ENCODE assay signal across 10 mouse cellular contexts in genomic region chr6:29528561-29529443, GRCm38 (mm10). TPM values are rescaled to one million over a fixed set of nuclear protein-coding genes. Genes with fewer than 3 reads are reported as not detected.
DNase-seq lines count a peak whose midpoint lies in the region; ATAC-seq lines count a peak whose summit lies in the region.
"Had no signal": no experiment of that assay in that cellular context is flagged by ENCODE, and none has a peak within 500 bp of the region (broad histone marks: within the 10 kb centered on the region; RNA-seq: fewer than 3 reads in every experiment).

No protein-coding gene starts in this region.

- H3K4me2 ChIP-seq in liver, embryonic 13.5 days: peak overlapping the region; percentile 72
- H3K4me2 ChIP-seq in stomach, embryonic 15.5 days: peak overlapping the region; percentile 94; the same call in 1 of the 2 replicates

- peak; percentile 9; the same call in 1 of the 2 replicates for ATAC-seq in liver, embryonic 13.5 days (ENCODE audit: low read depth)
- no peak for ATAC-seq in stomach, embryonic 15.5 days (ENCODE audit: insufficient read depth, low FRiP score, low read depth)

- H3K9ac ChIP-seq in liver, embryonic 13.5 days: peak overlapping the region; percentile 3; the same call in 1 of the 2 replicates
- H3K9ac ChIP-seq in stomach, embryonic 15.5 days: no peak overlapping the region

- H3K4me1 ChIP-seq in embryonic facial prominence, embryonic 10.5 days: peaks cover 37% of the 10 kb centered on the region
- peaks cover 22% of the 10 kb centered on the region for H3K4me1 ChIP-seq in liver, embryonic 13.5 days (replicated peaks)
- peaks cover 38% of the 10 kb centered on the region for H3K4me1 ChIP-seq in stomach, embryonic 15.5 days

- 29% methylated on average over 13 of the region's 13 CpGs for WGBS in embryonic facial prominence, embryonic 10.5 days
- WGBS in liver, embryonic 13.5 days (ENCODE audit: insufficient replicate concordance): 11% methylated on average over 13 of the region's 13 CpGs
- WGBS in stomach, embryonic 15.5 days: 20% methylated on average over 13 of the region's 13 CpGs

- H3K4me3 ChIP-seq in embryonic facial prominence, embryonic 10.5 days: peak overlapping the region; percentile 70
- H3K4me3 ChIP-seq in liver, embryonic 13.5 days (replicated peaks): peak overlapping the region; percentile 57
- peak overlapping the region; percentile 52 for H3K4me3 ChIP-seq in stomach, embryonic 15.5 days (replicated peaks)

- peak; percentile 34 to 55 for DNase-seq in lung, adult 18-20 months
- DNase-seq in lung, postnatal 10 days: no peak
- DNase-seq in embryonic facial prominence, embryonic 10.5 days (ENCODE audit: low spot score): no peak
- DNase-seq in liver, embryonic 13.5 days: no peak
- no peak for DNase-seq in thymus, adult 18-20 months
- DNase-seq in layer of hippocampus, postnatal 36 days: no peak
- no peak for DNase-seq in gastrocnemius, postnatal 14 days
- DNase-seq: left cerebral cortex, postnatal 4 days had no signal

- intact Hi-C loops in gastrocnemius, postnatal 14 days (cut with DNase I; ENCODE audit: low total_unique reads): no loop called here

- H3K9me3 ChIP-seq in embryonic facial prominence, embryonic 10.5 days: no peaks in the 10 kb centered on the region
- H3K9me3 ChIP-seq in liver, embryonic 13.5 days (replicated peaks): no peaks in the 10 kb centered on the region
- H3K9me3 ChIP-seq in stomach, embryonic 15.5 days: no peaks in the 10 kb centered on the region

- no peak overlapping the region for H3K27ac ChIP-seq in embryonic facial prominence, embryonic 10.5 days (replicated peaks)
- H3K27ac ChIP-seq in liver, embryonic 13.5 days: no peak overlapping the region
- peak overlapping the region; percentile 44; the same call in 1 of the 2 replicates for H3K27ac ChIP-seq in stomach, embryonic 15.5 days

- H3K27me3 ChIP-seq in embryonic facial prominence, embryonic 10.5 days (replicated peaks; ENCODE audit: low read depth, poor library complexity, severe bottlenecking): peaks cover 78% of the 10 kb centered on the region
- peaks cover 73% of the 10 kb centered on the region for H3K27me3 ChIP-seq in liver, embryonic 13.5 days
- peaks cover 19% of the 10 kb centered on the region for H3K27me3 ChIP-seq in stomach, embryonic 15.5 days (replicated peaks)

- no peaks in the 10 kb centered on the region for H3K36me3 ChIP-seq in embryonic facial prominence, embryonic 10.5 days (replicated peaks)
- no peaks in the 10 kb centered on the region for H3K36me3 ChIP-seq in liver, embryonic 13.5 days
- no peaks in the 10 kb centered on the region for H3K36me3 ChIP-seq in stomach, embryonic 15.5 days

RNA-seq across cellular contexts. Expression of gene Irf5, which starts 2.4 kb away (rescaled TPM):
- 2.3 and 2.7 TPM in 2 replicates for polyA plus RNA-seq in embryonic facial prominence, embryonic 10.5 days (2016; fragmentation: Nextera tagmentation; extraction: Ambion mirVana)
- polyA plus RNA-seq in liver, embryonic 13.5 days (2015; fragmentation: Nextera tagmentation; extraction: Ambion mirVana): 6.9 TPM in 2 replicates
- polyA plus RNA-seq in stomach, embryonic 15.5 days (2015; fragmentation: Nextera tagmentation; extraction: Ambion mirVana): 8.9 and 11.1 TPM in 2 replicates
- 1 to 10 TPM; 4.5 to 4.8 TPM for total RNA-seq in layer of hippocampus, postnatal 36 days (2021)
- 1 to 10 TPM; 1.0 to 1.8 TPM for total RNA-seq in gastrocnemius, postnatal 14 days (2021)

RNA-seq across cellular contexts. Expression of gene Kcp, which starts 21.1 kb away (rescaled TPM):
- 18.5 and 21.2 TPM in 2 replicates for polyA plus RNA-seq in embryonic facial prominence, embryonic 10.5 days (2016; fragmentation: Nextera tagmentation; extraction: Ambion mirVana)
- 1.5 and 1.6 TPM in 2 replicates for polyA plus RNA-seq in liver, embryonic 13.5 days (2015; fragmentation: Nextera tagmentation; extraction: Ambion mirVana)
- polyA plus RNA-seq in stomach, embryonic 15.5 days (2015; fragmentation: Nextera tagmentation; extraction: Ambion mirVana): 20.3 and 20.7 TPM in 2 replicates
- 1 to 10 TPM; 1.7 to 1.9 TPM for total RNA-seq in layer of hippocampus, postnatal 36 days (2021)
- 10 to 100 TPM; 12.4 to 13.8 TPM for total RNA-seq in gastrocnemius, postnatal 14 days (2021)

RNA-seq across cellular contexts. Expression of gene Atp6v1fnb, which starts 57.6 kb away (rescaled TPM):
- polyA plus RNA-seq in embryonic facial prominence, embryonic 10.5 days (2016; fragmentation: Nextera tagmentation; extraction: Ambion mirVana): 0.28 TPM in 1 of 2 replicates, not detected in the other
- not detected in 2 replicates for polyA plus RNA-seq in liver, embryonic 13.5 days (2015; fragmentation: Nextera tagmentation; extraction: Ambion mirVana)
- polyA plus RNA-seq in stomach, embryonic 15.5 days (2015; fragmentation: Nextera tagmentation; extraction: Ambion mirVana): 0.24 TPM in 1 of 2 replicates, not detected in the other
- total RNA-seq in layer of hippocampus, postnatal 36 days (2021): 1 to 10 TPM; 1.2 to 2.0 TPM
- total RNA-seq in gastrocnemius, postnatal 14 days (2021): not detected
- polyA plus RNA-seq: cortical plate, adult 2 months had no signal

Comparison
In these comparisons a context has a peak if more than half of its experiments do, and no peak if none do; other contexts are left out.
1. DNase-seq: peak in lung, adult 18-20 months (2 of 2); none in lung, postnatal 10 days (single experiment), embryonic facial prominence, embryonic 10.5 days (single experiment), liver, embryonic 13.5 days (single experiment), thymus, adult 18-20 months (0 of 2), layer of hippocampus, postnatal 36 days (0 of 2) and gastrocnemius, postnatal 14 days (single experiment).
2. Peak in every context shown above with its lines, with median percentiles within 50 percentile points of each other: H3K4me3 ChIP-seq.